Mouse (Mus musculus): ENCODE measurements around the gene Rtn4r. TPM values are rescaled to one million over a fixed set of nuclear protein-coding genes. Genes with fewer than 3 reads are reported as not detected.

The Rtn4r gene
- polyA plus RNA-seq, 1 experiment from 2014 or later, result 0.90 TPM

DNA sequence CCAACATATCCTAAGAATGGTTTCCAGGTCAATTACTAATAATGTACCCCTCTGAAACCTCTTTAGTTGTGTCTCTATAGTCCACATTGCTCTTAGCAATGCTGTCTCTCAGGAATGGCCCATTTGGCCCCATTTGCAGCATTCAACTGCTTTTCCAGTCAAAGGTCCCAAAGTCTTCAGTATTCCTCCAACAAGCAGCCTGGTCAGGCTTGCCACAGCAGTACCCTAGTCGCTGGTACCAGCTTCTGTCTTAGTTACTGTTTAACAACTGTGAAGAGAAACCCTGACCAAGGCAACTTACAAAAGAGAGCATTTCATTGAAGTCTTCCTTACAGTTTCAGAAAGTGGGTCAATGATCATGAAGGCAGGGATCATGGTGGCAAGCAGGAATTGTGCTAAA lies 24.1 kb upstream of the Rtn4r start:
- Histone ChIP-seq H3K36me3 (no peaks in the 10 kb centered on the region), H3K4me2 (no peak overlapping the region), H3K9ac (no peak overlapping the region), H3K27ac (no peak overlapping the region), H3K27me3 (no peaks in the 10 kb centered on the region), H3K9me3 (no peaks in the 10 kb centered on the region), H3K4me1 (no peaks in the 10 kb centered on the region), H3K4me3 (no peak overlapping the region)
- ATAC-seq (ENCODE audit: borderline replicate concordance, extremely low read depth, low FRiP score, low TSS enrichment), result no peak
- WGBS, result 61% methylated on average over 1 of the region's 1 CpGs

DNA sequence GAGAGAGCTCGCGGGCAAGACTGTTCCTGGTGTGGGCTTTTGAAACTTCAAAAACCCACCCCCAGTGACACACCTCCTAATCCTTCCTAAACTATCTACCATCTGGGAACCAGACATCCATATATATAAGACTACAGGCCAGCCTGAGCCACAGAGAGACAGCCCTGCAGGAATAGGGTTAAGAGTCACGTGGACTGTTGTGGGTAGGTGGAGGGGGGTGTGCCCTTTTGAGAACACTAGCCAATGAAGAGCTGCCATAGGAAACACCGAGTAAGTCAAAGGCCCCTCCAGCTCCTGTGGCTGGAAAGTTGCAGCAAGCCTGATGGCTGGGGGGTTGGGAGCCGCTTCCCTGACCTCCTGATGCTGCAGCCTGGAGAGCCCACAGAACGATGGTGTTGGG lies 23.6 kb upstream of the Rtn4r start:
- no peak overlapping the region for H3K27ac ChIP-seq
- no peak overlapping the region for H3K9ac ChIP-seq
- 33% methylated on average over 6 of the region's 6 CpGs for WGBS
- no peaks in the 10 kb centered on the region for H3K9me3 ChIP-seq
- H3K4me1 ChIP-seq, result no peaks in the 10 kb centered on the region
- no peaks in the 10 kb centered on the region for H3K27me3 ChIP-seq
- H3K4me3 ChIP-seq, result no peak overlapping the region
- no peak for ATAC-seq (ENCODE audit: borderline replicate concordance, extremely low read depth, low FRiP score, low TSS enrichment)
- H3K36me3 ChIP-seq, result no peaks in the 10 kb centered on the region
- H3K4me2 ChIP-seq, result no peak overlapping the region

- no peak overlapping the region for H3K9ac ChIP-seq
- H3K27me3 ChIP-seq, result no peaks in the 10 kb centered on the region
- no peaks in the 10 kb centered on the region for H3K9me3 ChIP-seq
- H3K36me3 ChIP-seq, result no peaks in the 10 kb centered on the region
- no peak overlapping the region for H3K4me2 ChIP-seq
- no peak overlapping the region for H3K27ac ChIP-seq
- ATAC-seq (ENCODE audit: borderline replicate concordance, extremely low read depth, low FRiP score, low TSS enrichment), result no peak
- no peak overlapping the region for H3K4me3 ChIP-seq
- no peaks in the 10 kb centered on the region for H3K4me1 ChIP-seq
- 55% methylated on average over 5 of the region's 5 CpGs for WGBS
These were observed 19.0 kb upstream of the Rtn4r start for GRCm38 (mm10) chr16:18108221-18108966.

- Histone ChIP-seq H3K27ac (no peak overlapping the region), H3K4me2 (no peak overlapping the region), H3K4me1 (no peaks in the 10 kb centered on the region), H3K36me3 (no peaks in the 10 kb centered on the region), H3K4me3 (no peak overlapping the region), H3K9me3 (no peaks in the 10 kb centered on the region), H3K9ac (no peak overlapping the region), H3K27me3 (no peaks in the 10 kb centered on the region)
- 81% methylated on average over 7 of the region's 7 CpGs for WGBS
- no peak for ATAC-seq (ENCODE audit: borderline replicate concordance, extremely low read depth, low FRiP score, low TSS enrichment)
These were observed 16.4 kb upstream of the Rtn4r start for GRCm38 (mm10) chr16:18111042-18111441.

GRCm38 (mm10) chr16:18116467-18116866 lies 11.0 kb upstream of the Rtn4r start:
- 65% methylated on average over 4 of the region's 4 CpGs for WGBS
- H3K4me3 ChIP-seq, result no peak overlapping the region
- H3K27ac ChIP-seq, result no peak overlapping the region
- H3K9ac ChIP-seq, result no peak overlapping the region
- no peaks in the 10 kb centered on the region for H3K9me3 ChIP-seq
- H3K36me3 ChIP-seq, result no peaks in the 10 kb centered on the region
- no peaks in the 10 kb centered on the region for H3K27me3 ChIP-seq
- no peak for ATAC-seq (ENCODE audit: borderline replicate concordance, extremely low read depth, low FRiP score, low TSS enrichment)
- H3K4me1 ChIP-seq, result no peaks in the 10 kb centered on the region
- no peak overlapping the region for H3K4me2 ChIP-seq

GRCm38 (mm10) chr16:18118285-18118684 lies 9.2 kb upstream of the Rtn4r start:
- no peak overlapping the region for H3K4me3 ChIP-seq
- 71% methylated on average over 3 of the region's 3 CpGs for WGBS
- H3K27me3 ChIP-seq, result no peaks in the 10 kb centered on the region
- no peaks in the 10 kb centered on the region for H3K9me3 ChIP-seq
- H3K36me3 ChIP-seq, result no peaks in the 10 kb centered on the region
- no peaks in the 10 kb centered on the region for H3K4me1 ChIP-seq
- H3K9ac ChIP-seq, result no peak overlapping the region
- ATAC-seq (ENCODE audit: borderline replicate concordance, extremely low read depth, low FRiP score, low TSS enrichment), result no peak
- H3K4me2 ChIP-seq, result no peak overlapping the region
- no peak overlapping the region for H3K27ac ChIP-seq

GRCm38 (mm10) chr16:18119031-18119730 lies 8.3 kb upstream of the Rtn4r start:
- H3K4me1 ChIP-seq, result no peaks in the 10 kb centered on the region
- no peaks in the 10 kb centered on the region for H3K27me3 ChIP-seq
- no peak for ATAC-seq (ENCODE audit: borderline replicate concordance, extremely low read depth, low FRiP score, low TSS enrichment)
- H3K36me3 ChIP-seq, result no peaks in the 10 kb centered on the region
- no peak overlapping the region for H3K27ac ChIP-seq
- H3K4me2 ChIP-seq, result no peak overlapping the region
- H3K4me3 ChIP-seq, result no peak overlapping the region
- WGBS, result 17% methylated on average over 8 of the region's 8 CpGs
- H3K9ac ChIP-seq, result no peak overlapping the region
- H3K9me3 ChIP-seq, result no peaks in the 10 kb centered on the region

DNA sequence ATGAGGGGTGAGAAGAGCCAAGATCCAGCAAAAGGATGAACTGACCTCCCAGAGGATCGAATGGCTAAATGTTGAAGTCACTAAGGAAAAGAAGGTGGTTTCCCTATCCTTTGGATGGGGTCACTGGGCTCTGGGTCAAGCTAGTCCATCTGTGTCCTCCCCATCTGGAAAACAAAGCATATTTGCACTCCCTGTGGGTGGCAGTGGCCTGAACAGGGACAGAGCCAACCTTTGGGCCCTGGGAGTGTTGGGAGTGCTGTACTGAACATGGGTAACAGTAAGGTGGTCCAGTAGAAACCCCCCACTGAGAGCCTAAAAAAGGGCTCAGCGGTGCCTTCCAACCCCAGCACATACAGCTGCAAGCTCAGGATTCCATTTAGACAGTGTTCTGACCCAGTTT lies 4.7 kb upstream of the Rtn4r start:
- Histone ChIP-seq H3K27ac (no peak overlapping the region), H3K27me3 (peaks cover 25% of the 10 kb centered on the region), H3K9me3 (no peaks in the 10 kb centered on the region), H3K4me3 (no peak overlapping the region), H3K4me2 (no peak overlapping the region), H3K36me3 (no peaks in the 10 kb centered on the region), H3K4me1 (no peaks in the 10 kb centered on the region; the same call in 1 of the 2 replicates), H3K9ac (no peak overlapping the region)
- ATAC-seq (ENCODE audit: borderline replicate concordance, extremely low read depth, low FRiP score, low TSS enrichment), result no peak
- 56% methylated on average over 2 of the region's 2 CpGs for WGBS

- Histone ChIP-seq H3K36me3 (no peaks in the 10 kb centered on the region), H3K4me2 (no peak overlapping the region), H3K9me3 (no peaks in the 10 kb centered on the region), H3K27me3 (peaks cover 32% of the 10 kb centered on the region), H3K27ac (no peak overlapping the region), H3K9ac (no peak overlapping the region), H3K4me3 (no peak overlapping the region), H3K4me1 (peaks cover 6% of the 10 kb centered on the region)
- WGBS, result 58% methylated on average over 1 of the region's 1 CpGs
- no peak for ATAC-seq (ENCODE audit: borderline replicate concordance, extremely low read depth, low FRiP score, low TSS enrichment)
These were observed 4.0 kb upstream of the Rtn4r start for GRCm38 (mm10) chr16:18123471-18123870.

GRCm38 (mm10) chr16:18124040-18124439 lies 3.4 kb upstream of the Rtn4r start:
- H3K9me3 ChIP-seq, result no peaks in the 10 kb centered on the region
- H3K4me3 ChIP-seq, result no peak overlapping the region
- peaks cover 6% of the 10 kb centered on the region for H3K4me1 ChIP-seq
- no peak overlapping the region for H3K4me2 ChIP-seq
- no peak overlapping the region for H3K9ac ChIP-seq
- peaks cover 38% of the 10 kb centered on the region for H3K27me3 ChIP-seq
- H3K27ac ChIP-seq, result no peak overlapping the region
- H3K36me3 ChIP-seq, result no peaks in the 10 kb centered on the region
- 74% methylated on average over 4 of the region's 4 CpGs for WGBS
- no peak for ATAC-seq (ENCODE audit: borderline replicate concordance, extremely low read depth, low FRiP score, low TSS enrichment)

DNA sequence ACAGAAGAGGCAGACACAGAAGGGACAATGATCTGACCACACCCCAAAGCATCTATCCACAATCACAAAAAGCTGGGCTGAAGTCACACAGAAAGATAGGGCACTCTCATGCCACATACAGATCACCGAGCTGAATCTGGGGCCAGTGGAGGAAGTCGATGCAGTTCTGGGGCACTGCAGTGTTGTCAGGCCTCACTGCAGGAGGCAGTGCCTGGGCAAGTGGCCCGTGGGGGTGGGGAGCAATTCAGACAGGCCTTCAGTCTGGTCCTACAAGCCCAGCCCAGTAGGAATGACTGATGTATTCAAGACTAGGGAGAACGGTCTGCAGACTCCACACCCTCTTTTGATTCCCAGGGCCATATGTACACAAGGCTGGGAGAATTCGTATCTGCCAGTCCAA lies 2.8 kb upstream of the Rtn4r start:
- Histone ChIP-seq H3K9ac (no peak overlapping the region), H3K27me3 (peaks cover 44% of the 10 kb centered on the region), H3K4me2 (no peak overlapping the region), H3K9me3 (no peaks in the 10 kb centered on the region), H3K27ac (no peak overlapping the region), H3K4me3 (no peak overlapping the region), H3K36me3 (no peaks in the 10 kb centered on the region), H3K4me1 (peaks cover 6% of the 10 kb centered on the region)
- ATAC-seq (ENCODE audit: borderline replicate concordance, extremely low read depth, low FRiP score, low TSS enrichment), result no peak
- WGBS, result 20% methylated on average over 5 of the region's 5 CpGs

DNA sequence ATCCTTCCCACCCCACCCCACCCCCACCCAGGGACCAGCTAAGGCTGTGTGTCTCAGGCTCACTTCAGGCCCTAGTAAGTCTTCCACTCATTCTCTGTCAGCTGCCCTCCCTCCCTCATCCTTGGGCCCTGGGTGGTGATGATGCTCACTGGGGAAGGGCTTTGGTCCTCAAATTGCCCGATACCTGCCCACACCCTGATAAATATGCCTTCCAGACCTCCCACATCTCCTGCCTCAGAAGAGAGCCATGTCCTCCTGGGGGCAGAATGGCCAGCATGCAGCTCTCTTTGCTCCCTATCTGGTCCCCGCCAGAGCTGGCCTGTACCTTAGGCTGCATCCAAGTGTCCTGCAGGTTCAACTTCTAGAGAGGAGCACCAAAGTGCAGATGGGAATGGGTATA lies 2.3 kb upstream of the Rtn4r start:
- no peaks in the 10 kb centered on the region for H3K36me3 ChIP-seq
- H3K27ac ChIP-seq, result no peak overlapping the region
- peaks cover 8% of the 10 kb centered on the region for H3K4me1 ChIP-seq
- H3K9me3 ChIP-seq, result no peaks in the 10 kb centered on the region
- H3K4me2 ChIP-seq, result no peak overlapping the region
- ATAC-seq (ENCODE audit: borderline replicate concordance, extremely low read depth, low FRiP score, low TSS enrichment), result no peak
- peaks cover 45% of the 10 kb centered on the region for H3K27me3 ChIP-seq
- WGBS, result 74% methylated on average over 2 of the region's 2 CpGs
- no peak overlapping the region for H3K4me3 ChIP-seq
- no peak overlapping the region for H3K9ac ChIP-seq

All from lung, embryonic 15.5 days (tissue).